Mouse (Mus musculus) MEL (cell line): ENCODE measurements around the gene Olfr916. TPM values are rescaled to one million over a fixed set of nuclear protein-coding genes. Genes with fewer than 3 reads are reported as not detected.

Experiments
- DNase-seq: peaks from one replicate; pipeline ENCODE4 v3.0.0; 2011; ENCODE audit warnings: low read depth, low spot score
- H3K27ac ChIP-seq: 2 replicates; pipeline ENCODE4 v1.5.1; 2012; ENCODE audit warnings: low read depth, mild to moderate bottlenecking, control low read depth, low read length, moderate library complexity; ENCODE audit not compliant: control insufficient read depth
- H3K27me3 ChIP-seq, 2 experiments: fragments of 150-350 bp in 1 of 2; sonication (generic) in 1 of 2; 2 replicates each; pipeline ENCODE4 v1.6.1; 2012; ENCODE audit warnings: low read length in 2 of 2, mild to moderate bottlenecking in 2 of 2, improper control_type of control experiment in 1 of 2, moderate library complexity in 1 of 2; ENCODE audit not compliant: insufficient read depth in 2 of 2, control insufficient read depth in 1 of 2
- H3K36me3 ChIP-seq, 2 experiments: 2 replicates each; pipeline ENCODE4 v1.6.1; 2012 to 2014; ENCODE audit warnings: low read length in 2 of 2, improper control_type of control experiment in 1 of 2, inconsistent platforms in 1 of 2, mild to moderate bottlenecking in 1 of 2; ENCODE audit not compliant: insufficient read depth in 2 of 2, control insufficient read depth in 1 of 2
- H3K4me1 ChIP-seq, 2 experiments: fragments of 150-350 bp in 1 of 2; sonication (generic) in 1 of 2; 2 replicates each; pipeline ENCODE4 v1.6.1; 2012; ENCODE audit warnings: low read length in 2 of 2, improper control_type of control experiment in 1 of 2, mild to moderate bottlenecking in 1 of 2; ENCODE audit not compliant: insufficient read depth in 2 of 2, control insufficient read depth in 1 of 2
- H3K4me3 ChIP-seq, 2 experiments: fragments of 150-350 bp in 1 of 2; sonication (generic) in 1 of 2; 2 replicates each; pipeline ENCODE4 v1.5.1; 2012; ENCODE audit warnings: low read depth in 2 of 2, low read length in 2 of 2, mild to moderate bottlenecking in 2 of 2, moderate library complexity in 2 of 2, control low read depth in 1 of 2, improper control_type of control experiment in 1 of 2; ENCODE audit not compliant: control insufficient read depth in 1 of 2, insufficient read depth in 1 of 2
- H3K79me2 ChIP-seq: 2 replicates; pipeline ENCODE4 v1.6.1; 2012; ENCODE audit warnings: mild to moderate bottlenecking, low read length, moderate library complexity; ENCODE audit not compliant: control insufficient read depth, poor library complexity, insufficient read depth
- H3K9ac ChIP-seq: 2 replicates; pipeline ENCODE4 v1.6.1; 2012; ENCODE audit warnings: low read depth, mild to moderate bottlenecking, control low read depth, low read length, moderate library complexity; ENCODE audit not compliant: control insufficient read depth, poor library complexity, severe bottlenecking
- H3K9me3 ChIP-seq: fragments of 150-350 bp; sonication (generic); replicated peaks from 2 replicates; pipeline ENCODE4 v1.6.1; 2012; ENCODE audit warnings: mild to moderate bottlenecking, low read length, improper control_type of control experiment, moderate library complexity; ENCODE audit not compliant: insufficient read depth
- CHD1 ChIP-seq: IDR thresholded peaks from 2 replicates; pipeline ENCODE4 v1.6.1; 2012; ENCODE audit warnings: low read depth, mild to moderate bottlenecking, inconsistent platforms, low read length, improper control_type of control experiment
- ELF1 ChIP-seq: IDR thresholded peaks from 2 replicates; pipeline ENCODE4 v1.6.1; 2014; ENCODE audit warnings: low read depth, mild to moderate bottlenecking, inconsistent platforms, low read length, improper control_type of control experiment, moderate library complexity
- EP300 ChIP-seq, 2 experiments: IDR thresholded peaks; 2 replicates each; pipeline ENCODE4 v1.6.1; 2011; ENCODE audit warnings: improper control_type of control experiment in 2 of 2, low read length in 2 of 2, low read depth in 1 of 2, mild to moderate bottlenecking in 1 of 2
- GABPA ChIP-seq: IDR thresholded peaks from 2 replicates; pipeline ENCODE4 v1.6.1; 2012; ENCODE audit warnings: low read depth, mild to moderate bottlenecking, inconsistent platforms, low read length, improper control_type of control experiment, moderate library complexity
- GATA1 ChIP-seq: IDR thresholded peaks from 2 replicates; pipeline ENCODE4 v1.6.1; 2011; ENCODE audit warnings: low read depth, low read length, improper control_type of control experiment
- HCFC1 ChIP-seq: IDR thresholded peaks from 2 replicates; pipeline ENCODE4 v1.6.1; 2012; ENCODE audit warnings: low read depth, mild to moderate bottlenecking, inconsistent platforms, low read length, improper control_type of control experiment, moderate library complexity
- KAT2A ChIP-seq: conservative IDR thresholded peaks from 2 replicates; pipeline ENCODE4 v1.6.1; 2012; ENCODE audit warnings: low read depth, low read length, improper control_type of control experiment, inconsistent platforms
- MAFK ChIP-seq: IDR thresholded peaks from 2 replicates; pipeline ENCODE4 v1.6.1; 2011; ENCODE audit warnings: low read depth, mild to moderate bottlenecking, low read length, improper control_type of control experiment, borderline replicate concordance
- MAX ChIP-seq: IDR thresholded peaks from 2 replicates; pipeline ENCODE4 v1.6.1; 2011; ENCODE audit warnings: low read length, improper control_type of control experiment
- MXI1 ChIP-seq: IDR thresholded peaks from 2 replicates; pipeline ENCODE4 v1.6.1; 2011; ENCODE audit warnings: mild to moderate bottlenecking, low read depth, low read length, improper control_type of control experiment
- MYC ChIP-seq: IDR thresholded peaks from 2 replicates; pipeline ENCODE4 v1.6.1; 2011; ENCODE audit warnings: low read depth, mild to moderate bottlenecking, low read length, improper control_type of control experiment, moderate library complexity
- NRF1 ChIP-seq: IDR thresholded peaks from 2 replicates; pipeline ENCODE4 v1.6.1; 2014; ENCODE audit warnings: low read depth, mild to moderate bottlenecking, inconsistent platforms, low read length, improper control_type of control experiment, moderate library complexity; ENCODE audit not compliant: poor library complexity, insufficient read depth, severe bottlenecking
- POLR2AphosphoS2 ChIP-seq: IDR thresholded peaks from 2 replicates; pipeline ENCODE4 v1.6.1; 2011; ENCODE audit warnings: low read length, improper control_type of control experiment
- TAL1 ChIP-seq: IDR thresholded peaks from 2 replicates; pipeline ENCODE4 v1.6.1; 2012; ENCODE audit warnings: mild to moderate bottlenecking, inconsistent platforms, low read length, moderate library complexity, mixed read lengths
- TCF12 ChIP-seq: IDR thresholded peaks from 2 replicates; pipeline ENCODE4 v1.6.1; 2014; ENCODE audit warnings: low read depth, mild to moderate bottlenecking, inconsistent platforms, low read length, improper control_type of control experiment, moderate library complexity
- ZKSCAN1 ChIP-seq: IDR thresholded peaks from 2 replicates; pipeline ENCODE4 v1.6.1; 2012; ENCODE audit warnings: low read depth, mild to moderate bottlenecking, inconsistent platforms, low read length, improper control_type of control experiment, moderate library complexity
- ZMIZ1 ChIP-seq: IDR thresholded peaks from 2 replicates; pipeline ENCODE4 v1.6.1; 2012; ENCODE audit warnings: low read depth, mild to moderate bottlenecking, inconsistent platforms, low read length, improper control_type of control experiment, moderate library complexity
- polyA plus RNA-seq, 2 experiments: library from polyadenylated mRNA; stranded (reverse) in 1 of 2; unstranded in 1 of 2; fragments of >175 nt in 1 of 2; fragments of >200 nt in 1 of 2; gene quantifications; 2 replicates each; pipeline versions ENCODE4 v1.2.1 to v1.2.4; 2012; ENCODE audit warnings: low replicate concordance in 2 of 2, low read depth in 1 of 2; ENCODE audit not compliant: insufficient read length in 2 of 2, insufficient read depth in 1 of 2, missing spikeins in 1 of 2
- total RNA-seq: library from RNA; depleted of rRNA; stranded (reverse); fragments of 300-350 nt; gene quantifications from 2 replicates; pipeline ENCODE4 v1.2.3, GENCODE M21; 2012; rRNA removed

Gene Olfr916
- total RNA-seq (not detected in 2 replicates), polyA plus RNA-seq (not detected)

DNA sequence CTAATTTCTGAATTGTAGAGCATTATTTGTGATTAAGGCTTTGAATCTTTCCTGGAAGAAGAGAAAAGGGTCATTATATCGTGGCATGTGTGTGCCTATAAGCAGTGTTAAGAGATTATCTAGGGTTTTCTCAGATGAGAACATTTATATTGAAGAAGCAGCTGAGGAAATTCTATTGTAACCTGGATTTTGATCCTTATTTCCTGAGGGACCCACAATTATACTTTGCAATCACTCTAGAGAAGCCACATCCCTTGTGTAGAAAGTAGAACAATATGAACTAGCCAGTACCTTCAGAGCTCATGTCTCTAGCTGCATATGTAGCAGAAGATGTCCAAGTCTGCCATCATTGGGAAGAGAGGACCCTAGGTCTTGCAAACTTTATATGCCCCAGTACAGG, at the start of gene Olfr916:
Gene Olfr916, minus strand, starts transcription at position 101 of the 400 bp plus-strand sequence.
- H3K4me1 ChIP-seq = no peaks in the 10 kb centered on the region
- H3K79me2 ChIP-seq = no peaks in the 10 kb centered on the region
- H3K9me3 ChIP-seq = no peaks in the 10 kb centered on the region
- no peak within 1 kb of the TSS for H3K27ac ChIP-seq
- TF ChIP-seq TAL1 (no peak), MAX (no peak), ZMIZ1 (no peak), CHD1 (no peak), MYC (no peak)
- H3K9ac ChIP-seq = no peak within 1 kb of the TSS
- no peak for DNase-seq
- no peaks in the 10 kb centered on the region for H3K27me3 ChIP-seq
- H3K36me3 ChIP-seq = no peaks in the 10 kb centered on the region
- H3K4me3 ChIP-seq = no peak within 1 kb of the TSS

DNA sequence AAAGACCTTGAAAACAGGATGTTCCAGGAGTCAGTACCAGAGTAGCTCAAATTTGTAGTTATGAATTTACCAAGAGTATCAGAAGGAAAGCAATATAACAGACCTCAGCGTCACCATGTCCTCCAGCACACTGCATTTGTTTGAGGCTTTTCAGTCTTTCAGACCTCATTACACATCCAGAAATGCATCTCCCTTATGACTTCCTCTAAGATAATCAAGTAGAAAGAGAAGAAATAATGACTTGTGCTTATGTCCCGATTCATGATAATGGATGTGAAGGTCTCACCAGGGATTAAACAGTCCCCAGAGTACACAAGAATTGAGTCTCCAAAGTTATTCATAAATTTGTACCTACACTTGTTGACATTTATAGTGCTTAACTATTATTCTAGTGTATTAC, 14.8 kb upstream of the Olfr916 start, which contains the start of gene Olfr918:
Gene Olfr918, minus strand, starts transcription at position 101 of the 400 bp plus-strand sequence.
- no peaks in the 10 kb centered on the region for H3K79me2 ChIP-seq
- no peak within 1 kb of the TSS for H3K4me3 ChIP-seq
- DNase-seq = no peak
- TF ChIP-seq KAT2A (no peak), NRF1 (no peak), POLR2AphosphoS2 (no peak), TAL1 (no peak)
- TF ChIP-seq, all 39 proteins: peak for 0
- H3K27me3 ChIP-seq = no peaks in the 10 kb centered on the region
- no peak within 1 kb of the TSS for H3K27ac ChIP-seq
- H3K36me3 ChIP-seq = peaks cover 0 to 3% of the 10 kb centered on the region in 2 experiments; a peak in 1 of 4 replicates
- no peaks in the 10 kb centered on the region for H3K9me3 ChIP-seq
- H3K9ac ChIP-seq = no peak within 1 kb of the TSS
- H3K4me1 ChIP-seq = peaks cover 0 to 7% of the 10 kb centered on the region in 2 experiments; a peak in 2 of 4 replicates

DNA sequence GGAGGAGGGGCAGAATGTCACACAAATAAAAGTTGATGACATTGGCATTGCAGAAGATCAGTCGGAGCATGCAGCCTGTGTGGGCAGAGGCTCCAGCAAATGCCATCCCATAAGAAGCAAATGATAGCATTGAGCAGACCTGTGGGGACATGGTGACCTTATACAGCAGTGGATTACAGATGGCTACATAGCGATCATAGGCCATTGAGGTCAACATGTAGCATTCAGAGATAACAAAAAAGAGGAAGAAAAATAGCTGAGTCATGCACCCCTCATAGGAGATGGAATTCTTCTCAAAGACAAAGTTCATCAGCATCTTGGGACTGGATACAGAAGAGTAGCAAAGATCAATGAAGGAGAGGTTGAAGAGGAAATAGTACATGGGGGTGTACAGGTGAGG, 13.2 kb upstream of the Olfr916 start:
- no peak overlapping the region for H3K9ac ChIP-seq
- peaks cover 0 to 7% of the 10 kb centered on the region in 2 experiments; a peak in 2 of 4 replicates for H3K4me1 ChIP-seq
- no peak overlapping the region for H3K4me3 ChIP-seq
- H3K27me3 ChIP-seq = no peaks in the 10 kb centered on the region
- H3K27ac ChIP-seq = no peak overlapping the region
- H3K79me2 ChIP-seq = no peaks in the 10 kb centered on the region
- peaks cover 0 to 3% of the 10 kb centered on the region in 2 experiments; a peak in 1 of 4 replicates for H3K36me3 ChIP-seq
- no peaks in the 10 kb centered on the region for H3K9me3 ChIP-seq
- TF ChIP-seq GATA1 (0 out of 2 replicates have a peak, but pooled peaks have one; percentile 36), GABPA (peak; percentile 63; the same call in 1 of the 2 replicates), TCF12 (0 out of 2 replicates have a peak, but pooled peaks have one; percentile 31), MAFK (0 out of 2 replicates have a peak, but pooled peaks have one; percentile 48), EP300 (IDR thresholded peaks at IDR 0.05; ENCODE audit: low read depth in 1 of 2, low read length in 2 of 2) (peak; percentile 51 to 70), ELF1 (no peak), ZKSCAN1 (no peak), MXI1 (no peak), HCFC1 (no peak)
- DNase-seq = peak; percentile 67
